Mouse (Mus musculus) thymus, adult 18-20 months (tissue): Measurements from ENCODE around the gene Cend1.
"Not testable (repeated sequence)": the region's sequence is repeated elsewhere in the genome, so short reads cannot be mapped to it uniquely, and the experiment has no call there.

Experiments used
- DNase-seq, 2 experiments: peaks; one replicate each; pipeline ENCODE4 v3.0.0; 2022; ENCODE audit warnings: mixed read lengths in 2 of 2

The Cend1 gene

GRCm38 (mm10) chr7:141426948-141427730, 2.2 kb downstream of the Cend1 start:
- no peak for DNase-seq

GRCm38 (mm10) chr7:141423811-141424210, 5.5 kb downstream of the Cend1 start:
- DNase-seq: no peak

- DNase-seq: no peak
Observed at GRCm38 (mm10) chr7:141420030-141420702, 9.1 kb downstream of the Cend1 start.

GRCm38 (mm10) chr7:141418970-141419369, 10.3 kb downstream of the Cend1 start:
- no peak for DNase-seq

- no peak for DNase-seq
Observed at GRCm38 (mm10) chr7:141417731-141418681, 11.3 kb downstream of the Cend1 start.

- DNase-seq: no peak
Observed at GRCm38 (mm10) chr7:141416144-141416841, 13.0 kb downstream of the Cend1 start.

GRCm38 (mm10) chr7:141413809-141414584, 15.3 kb downstream of the Cend1 start, which contains the start of gene Gatd1:
Gene Gatd1 (minus strand): TSS chr7:141414136.
- DNase-seq: peak; percentile 98

GRCm38 (mm10) chr7:141413331-141413730, 16.0 kb downstream of the Cend1 start:
- no peak for DNase-seq

GRCm38 (mm10) chr7:141411667-141412066, 17.6 kb downstream of the Cend1 start:
- DNase-seq: no peak

GRCm38 (mm10) chr7:141410631-141411030, 18.7 kb downstream of the Cend1 start:
- no peak for DNase-seq

- peak; percentile 57 to 61 for DNase-seq
Observed at GRCm38 (mm10) chr7:141408833-141409232, 20.5 kb downstream of the Cend1 start.

- not testable (repeated sequence) for DNase-seq
Observed at GRCm38 (mm10) chr7:141407670-141408069, 21.6 kb downstream of the Cend1 start.

- DNase-seq: no peak
Observed at GRCm38 (mm10) chr7:141405466-141405865, 23.8 kb downstream of the Cend1 start.

- DNase-seq: no peak
Observed at GRCm38 (mm10) chr7:141403305-141403704, 26.0 kb downstream of the Cend1 start.

- DNase-seq: no peak
Observed at GRCm38 (mm10) chr7:141395348-141395747, 33.9 kb downstream of the Cend1 start.

- peak; percentile 27 to 51 for DNase-seq
Observed at GRCm38 (mm10) chr7:141394771-141395170, 34.5 kb downstream of the Cend1 start.

- DNase-seq: no peak
Observed at GRCm38 (mm10) chr7:141394158-141394557, 35.1 kb downstream of the Cend1 start.

- no peak for DNase-seq
Observed at GRCm38 (mm10) chr7:141392552-141393222, 36.6 kb downstream of the Cend1 start.

GRCm38 (mm10) chr7:141391625-141392551, 37.4 kb downstream of the Cend1 start, which contains the start of gene Taldo1:
Gene Taldo1 (plus strand): TSS chr7:141392199.
- DNase-seq: peak; percentile 94 to 95
